Mouse (Mus musculus) kidney, adult 10 weeks (tissue): ENCODE data around the gene Isy1. TPM values are rescaled to one million over a fixed set of nuclear protein-coding genes. Genes with fewer than 3 reads are reported as not detected.

Source experiments
- polyA plus RNA-seq: library from polyadenylated mRNA; stranded (reverse); fragments of 350-450 nt; fragmentation: Illumina TruSeq; extraction: RNeasy Lipid Tissue Mini Kit (QIAGEN cat#74804); gene quantifications from one replicate; pipeline ENCODE4 v1.2.3, GENCODE M21; 2014; ENCODE audit warnings: low read depth, low replicate concordance

Isy1 gene
- 20.1 TPM for polyA plus RNA-seq

DNA sequence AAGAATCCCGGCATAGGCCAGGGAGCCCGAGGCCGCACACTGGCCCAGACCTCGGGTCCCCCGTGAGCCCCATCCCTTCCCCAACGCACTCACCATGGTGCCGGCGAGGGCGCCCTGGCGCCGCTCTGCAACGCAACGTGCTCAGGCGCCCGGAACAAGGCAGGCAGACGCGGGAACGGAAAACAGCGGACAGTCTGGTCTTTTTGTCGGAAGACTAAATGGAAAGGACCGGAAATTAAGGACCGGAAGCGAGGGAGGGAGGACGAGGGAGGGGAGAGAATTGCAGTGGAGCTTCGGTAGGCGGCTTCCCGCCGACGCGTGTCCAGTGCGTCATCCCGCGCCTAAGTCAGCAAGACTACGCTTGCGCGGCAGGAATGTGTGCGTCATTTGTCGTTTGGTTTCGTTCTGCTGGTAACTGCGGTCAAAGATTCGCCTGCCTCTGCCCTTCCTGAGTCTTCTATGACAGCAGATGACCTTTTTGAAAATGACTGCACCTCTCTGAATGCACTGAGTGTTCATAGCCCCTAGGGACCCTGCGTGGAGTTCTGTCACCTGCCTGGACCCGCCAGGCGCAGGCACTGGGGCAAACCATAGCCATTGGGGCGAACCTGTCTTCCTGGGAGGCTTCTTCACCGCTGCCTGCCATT, at the start of gene Isy1:
Isy1 (minus strand) TSS at position 248 of the 647 bp plus-strand sequence.

DNA sequence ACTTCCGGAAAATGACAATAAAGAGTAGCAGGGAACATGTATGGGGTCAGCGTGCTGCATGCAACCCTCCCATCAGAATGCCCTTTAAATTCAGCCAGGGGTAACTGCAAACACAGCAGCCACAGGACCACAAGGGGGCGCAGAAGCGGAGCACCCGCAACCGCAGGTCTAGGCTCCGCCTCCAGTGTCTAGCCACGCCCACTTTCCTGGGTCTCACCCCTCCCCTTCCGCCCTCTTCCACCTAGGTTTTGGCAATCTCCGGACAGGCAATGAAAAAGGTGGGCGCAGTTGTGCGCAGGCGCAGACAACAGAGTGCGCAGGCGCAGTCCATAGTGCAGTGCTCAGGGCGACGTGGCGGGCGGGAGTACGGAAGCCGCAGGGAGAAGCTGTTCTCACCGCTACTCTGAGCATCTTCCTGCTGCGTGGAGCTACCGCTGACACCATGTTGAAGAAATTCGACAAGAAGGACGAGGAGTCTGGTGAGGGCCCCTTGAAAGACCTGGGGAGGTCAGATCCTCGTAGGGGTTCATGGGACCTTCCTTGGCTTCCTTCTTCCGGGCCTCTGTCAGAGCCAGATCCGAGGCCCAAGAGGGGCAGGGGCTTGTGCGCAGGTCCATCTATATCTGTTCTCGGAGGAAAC, 49.1 kb upstream of the Isy1 start, which contains the start of gene Copg1:
Copg1 (plus strand) TSS at position 221 of the 640 bp plus-strand sequence.

GRCm38 (mm10) chr6:87850900-87851614, 12.5 kb upstream of the Isy1 start, which contains the start of gene Cnbp:
TSS of gene Cnbp (minus strand) at chr6:87851106.

GRCm38 (mm10) chr6:87835695-87836094, 2.9 kb downstream of the Isy1 start, which contains the start of gene Gm45140:
TSS of gene Gm45140 (minus strand) at chr6:87835795.

GRCm38 (mm10) chr6:87811675-87812338, 26.8 kb downstream of the Isy1 start, which contains the start of gene Rab43:
TSS of gene Rab43 (minus strand) at chr6:87812164.

GRCm38 (mm10) chr6:87777842-87778241, 60.8 kb downstream of the Isy1 start, which contains the start of gene Gp9:
TSS of gene Gp9 (plus strand) at chr6:87778072.

Other genes starting within 250 kb of the Isy1 start
- gene Prokr1, start 248.1 kb downstream of the Isy1 start, polyA plus RNA-seq = 0.28 TPM
- 4.9 TPM for gene Aplf, start 166.6 kb downstream of the Isy1 start, polyA plus RNA-seq
- not detected for gene Efcc1, start 107.9 kb downstream of the Isy1 start, polyA plus RNA-seq
- not detected for gene Gp9, start 60.7 kb downstream of the Isy1 start, polyA plus RNA-seq
- gene Rab43, start 26.6 kb downstream of the Isy1 start, polyA plus RNA-seq = 5.8 TPM
- gene Gm45140, start 3.0 kb downstream of the Isy1 start, polyA plus RNA-seq = not detected
- 654 TPM for gene Cnbp, start 12.3 kb upstream of the Isy1 start, polyA plus RNA-seq
- 18.6 TPM for gene Copg1, start 49.0 kb upstream of the Isy1 start, polyA plus RNA-seq
- 8.3 TPM for gene Hmces, start 75.1 kb upstream of the Isy1 start, polyA plus RNA-seq
- gene H1fx, start 142.8 kb upstream of the Isy1 start, polyA plus RNA-seq = not detected
- 349 TPM for gene Rab7, start 206.5 kb upstream of the Isy1 start, polyA plus RNA-seq
- 126 TPM for gene Rpn1, start 245.7 kb upstream of the Isy1 start, polyA plus RNA-seq